Mouse (Mus musculus) heart, adult 11 months (tissue): ENCODE measurements around the gene Ccdc33.

Experiments
- DNase-seq: peaks from one replicate; pipeline ENCODE4 v3.0.0; 2022

The Ccdc33 gene

DNA sequence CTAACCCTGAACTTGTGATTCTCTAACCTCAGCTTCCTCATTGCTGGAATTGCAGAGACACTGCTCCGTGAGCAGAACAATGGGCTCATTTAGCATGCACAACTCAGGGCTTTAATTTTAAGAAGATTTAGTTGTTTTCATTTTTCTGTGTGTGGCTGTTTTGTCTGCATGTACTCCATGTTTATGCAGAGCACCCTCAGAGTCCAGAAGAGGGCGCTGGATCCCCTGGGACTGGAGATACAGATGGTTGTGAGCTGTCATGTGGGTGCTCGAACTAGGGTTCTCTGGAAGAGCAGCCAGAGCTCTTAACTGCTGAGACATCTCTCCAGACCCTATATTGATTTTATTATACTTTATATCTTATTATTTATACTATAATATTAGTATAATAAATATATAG, 109.0 kb downstream of the Ccdc33 start:
- no peak for DNase-seq

DNA sequence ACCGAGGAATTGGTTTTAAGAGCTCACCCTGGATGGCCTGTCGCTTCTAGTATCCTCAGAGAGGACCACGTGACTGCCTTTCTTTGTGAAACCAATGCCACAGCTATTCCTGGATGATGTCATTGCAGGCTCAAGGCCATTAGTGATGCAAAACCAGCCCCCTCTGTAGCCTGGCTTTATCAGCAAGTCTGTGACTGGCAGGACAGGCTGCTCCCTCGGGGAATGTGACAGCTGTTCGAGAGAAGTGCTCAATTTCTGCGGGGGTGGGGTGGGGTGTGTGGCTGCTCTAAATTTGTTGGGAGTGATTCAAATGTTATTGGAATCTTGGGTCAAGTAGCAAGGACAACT, 109.6 kb downstream of the Ccdc33 start:
- DNase-seq = peak; percentile 98

DNA sequence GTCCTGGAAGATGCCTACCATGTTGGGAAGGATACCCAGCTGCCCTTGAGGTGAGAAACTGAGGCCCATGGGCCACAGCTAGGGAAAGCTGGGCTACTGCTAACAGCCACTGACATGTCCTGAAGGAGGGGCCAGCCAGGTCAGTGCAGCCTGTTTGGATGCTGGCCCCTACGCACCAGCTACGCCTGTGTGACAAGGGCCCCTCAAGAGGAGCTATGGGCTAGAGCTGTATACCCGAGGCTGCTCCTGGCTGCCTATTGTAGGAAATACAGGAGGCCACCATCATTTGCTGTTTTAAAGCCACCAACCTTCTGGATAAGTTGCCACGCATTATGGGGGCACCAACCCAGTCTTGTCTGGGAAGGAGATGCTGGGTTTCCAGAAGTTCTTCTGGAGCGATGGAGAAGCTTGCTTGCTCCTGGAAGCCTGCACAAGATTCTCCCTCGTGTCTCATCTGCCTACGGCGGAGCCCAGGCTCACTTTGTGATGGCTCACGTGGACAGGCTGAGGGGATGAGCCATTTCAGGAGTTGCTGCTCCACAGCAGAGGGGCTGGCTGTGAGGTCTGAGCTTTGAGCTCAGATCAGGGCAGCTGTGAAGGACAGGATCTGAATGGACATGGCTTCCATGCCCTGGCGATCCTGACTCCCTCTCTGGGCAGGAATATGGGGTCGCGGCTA, 110.1 kb downstream of the Ccdc33 start:
- DNase-seq = no peak

DNA sequence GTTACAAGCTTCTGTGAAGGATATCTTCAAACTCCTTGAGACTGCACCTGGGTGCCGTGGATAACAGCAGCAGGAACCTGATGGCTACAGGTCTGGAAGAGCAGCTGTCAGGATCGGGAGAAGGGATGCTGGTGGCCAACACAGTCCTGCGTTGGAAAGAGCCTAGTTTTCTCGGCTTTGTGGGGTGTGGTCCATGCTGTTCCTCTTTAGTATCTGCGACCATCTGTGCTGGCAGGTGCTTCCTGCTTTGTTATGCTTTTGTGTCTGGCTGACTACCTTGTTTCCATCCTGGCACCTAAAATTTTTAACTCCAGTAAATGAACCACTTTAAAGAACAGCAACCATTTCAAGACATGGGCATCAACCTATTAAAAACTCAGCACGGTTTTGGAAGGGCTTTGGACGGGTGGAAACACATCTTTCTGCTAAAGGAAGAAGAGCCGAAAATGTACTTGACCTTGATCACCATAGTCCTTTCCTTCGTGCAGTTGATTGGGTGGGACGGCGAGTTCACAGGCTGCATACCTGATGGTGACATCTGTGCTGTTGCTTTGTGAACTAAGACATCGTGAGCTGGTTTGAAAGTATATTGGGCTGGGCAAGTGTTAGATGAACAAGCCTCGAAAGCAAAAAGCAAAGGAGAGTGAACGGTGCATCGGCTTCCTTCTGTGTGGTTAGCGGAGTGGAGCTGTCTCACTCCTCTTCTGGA, 112.7 kb downstream of the Ccdc33 start, which contains the start of gene Cyp11a1:
TSS of gene Cyp11a1 (plus strand) at position 659 of the 709 bp plus-strand sequence.
- no peak for DNase-seq

DNA sequence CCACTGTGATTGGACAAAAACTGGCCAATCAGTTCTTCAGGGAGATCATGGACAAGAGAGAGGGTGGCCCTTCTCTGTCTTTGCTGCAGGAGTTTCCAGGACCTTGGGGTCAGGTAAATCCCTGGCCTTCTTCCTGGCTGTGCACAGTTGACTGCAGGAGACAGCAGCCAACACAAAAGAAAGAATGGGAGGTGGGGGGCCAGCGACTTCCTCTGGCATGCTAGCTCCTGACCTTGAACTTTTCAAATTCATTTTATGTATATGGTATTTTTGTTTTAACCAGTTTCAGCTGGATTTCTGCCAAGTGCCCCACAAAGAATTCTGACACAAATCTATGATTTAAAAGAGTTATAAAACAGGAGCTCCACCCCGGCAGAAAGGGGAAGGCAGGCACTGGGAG, 115.4 kb downstream of the Ccdc33 start:
- no peak for DNase-seq

DNA sequence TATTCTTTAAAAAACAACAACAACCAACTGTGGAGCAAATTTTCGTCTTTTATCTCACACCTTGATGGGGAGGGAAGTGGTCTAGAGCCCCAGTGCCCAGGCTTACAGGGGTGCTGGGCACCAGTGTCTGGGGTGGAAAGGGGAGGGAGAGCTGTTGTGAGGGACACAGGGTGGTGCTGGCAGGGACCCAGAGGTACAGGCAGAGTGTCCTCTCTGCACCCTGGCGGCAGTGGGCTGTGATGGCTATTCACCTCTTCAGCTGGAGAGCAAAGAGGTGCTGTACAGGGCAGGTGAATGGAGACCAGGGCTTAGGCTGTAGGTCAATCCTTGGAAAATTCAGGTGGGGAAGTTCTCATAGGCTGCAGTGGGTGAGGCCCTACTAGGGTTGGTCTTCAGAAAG, 118.9 kb downstream of the Ccdc33 start:
- no peak for DNase-seq

DNA sequence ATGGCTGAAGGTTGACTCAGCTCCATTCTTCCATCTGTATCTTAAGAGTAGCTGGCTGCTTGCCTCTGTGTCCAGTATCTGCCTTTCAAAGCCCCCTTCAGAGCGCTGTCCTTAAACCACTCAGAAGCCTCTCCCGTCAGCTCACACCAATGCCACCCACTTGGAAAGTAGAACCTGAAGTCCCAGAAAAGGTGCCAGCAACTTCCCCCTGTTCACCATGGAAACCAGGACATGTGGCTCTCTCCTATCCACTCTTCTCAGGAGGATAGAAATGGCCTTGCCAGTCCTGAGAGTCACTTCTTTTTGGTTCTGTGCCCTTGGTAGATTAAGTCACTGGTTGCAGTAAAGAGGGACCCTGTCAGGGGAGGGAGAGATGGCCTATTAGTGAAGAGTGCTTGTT, 119.9 kb downstream of the Ccdc33 start:
- DNase-seq = no peak

DNA sequence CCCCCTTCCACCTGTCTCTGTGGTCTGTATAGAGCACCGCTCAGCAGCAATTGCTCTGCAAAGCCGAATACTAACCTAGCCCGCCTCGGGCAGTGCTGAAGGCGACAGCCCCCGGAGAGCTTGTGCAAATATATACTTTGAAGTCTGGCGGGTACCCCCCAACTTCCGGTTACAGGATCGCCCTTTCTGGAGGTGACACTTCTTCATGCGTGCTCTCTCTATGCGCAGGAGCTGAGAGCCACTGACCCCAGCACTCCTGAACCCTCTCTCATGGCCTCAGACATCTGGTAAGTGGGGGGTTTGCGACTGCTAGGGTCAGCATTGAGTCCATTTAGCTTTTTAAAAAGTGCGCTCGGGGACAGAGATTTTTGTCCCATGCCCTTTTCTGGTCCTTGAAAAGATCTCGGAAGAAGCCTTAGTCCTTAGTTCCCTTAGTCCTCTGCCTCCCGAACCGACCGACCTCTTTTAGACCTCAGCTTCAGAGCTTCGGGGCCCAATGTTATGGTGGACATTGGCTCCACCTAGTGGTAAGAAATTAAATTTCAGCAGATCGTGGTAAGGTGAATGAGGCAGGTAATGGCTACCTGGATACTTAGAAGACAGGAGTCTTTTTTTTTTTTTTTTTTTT, 120.5 kb downstream of the Ccdc33 start:
- DNase-seq = peak; percentile 88

DNA sequence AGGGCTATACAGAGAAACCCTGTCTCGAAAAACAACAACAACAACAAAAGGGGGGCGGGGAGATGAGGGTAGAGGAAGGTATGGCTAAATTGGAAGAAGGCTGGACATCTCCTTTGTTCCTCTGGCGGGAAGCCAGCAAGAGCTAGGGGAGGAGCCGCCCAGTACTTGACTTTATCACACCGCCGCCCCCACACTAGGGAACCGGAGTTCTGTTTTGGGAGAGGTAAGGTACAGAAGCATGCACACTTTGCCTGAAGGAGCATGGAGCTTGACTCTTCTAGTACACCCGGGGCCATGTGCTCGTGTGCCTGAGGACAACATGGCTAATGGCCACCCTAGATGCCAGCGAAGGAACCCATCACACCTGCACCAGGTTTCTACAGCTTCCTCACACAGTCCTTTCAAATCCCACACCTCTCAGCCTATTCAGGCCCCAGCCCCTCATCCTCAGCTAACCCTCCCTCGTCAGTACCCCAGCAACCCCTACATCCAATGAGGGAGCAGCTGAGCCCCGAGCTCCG, 121.1 kb downstream of the Ccdc33 start:
- peak; percentile 89 for DNase-seq

DNA sequence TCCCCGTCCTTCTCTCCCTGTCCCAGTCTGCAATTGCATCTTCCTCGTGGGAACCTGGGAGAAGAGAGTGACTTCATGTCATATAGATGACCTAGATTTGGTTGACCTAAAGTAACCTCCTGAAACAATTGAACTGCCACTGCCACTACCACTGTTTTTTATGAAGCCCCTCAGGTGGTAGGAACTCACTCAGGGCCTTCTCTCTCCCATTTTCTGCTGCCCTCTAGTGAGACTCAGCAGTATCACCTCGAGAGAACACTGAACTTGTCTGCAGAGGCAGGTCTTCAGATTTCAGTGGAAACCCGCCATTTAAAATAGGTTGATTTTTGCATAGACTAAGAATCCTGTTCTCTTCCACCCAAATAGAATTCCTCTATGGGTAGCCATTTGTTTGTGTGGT, 123.3 kb downstream of the Ccdc33 start:
- DNase-seq = no peak

DNA sequence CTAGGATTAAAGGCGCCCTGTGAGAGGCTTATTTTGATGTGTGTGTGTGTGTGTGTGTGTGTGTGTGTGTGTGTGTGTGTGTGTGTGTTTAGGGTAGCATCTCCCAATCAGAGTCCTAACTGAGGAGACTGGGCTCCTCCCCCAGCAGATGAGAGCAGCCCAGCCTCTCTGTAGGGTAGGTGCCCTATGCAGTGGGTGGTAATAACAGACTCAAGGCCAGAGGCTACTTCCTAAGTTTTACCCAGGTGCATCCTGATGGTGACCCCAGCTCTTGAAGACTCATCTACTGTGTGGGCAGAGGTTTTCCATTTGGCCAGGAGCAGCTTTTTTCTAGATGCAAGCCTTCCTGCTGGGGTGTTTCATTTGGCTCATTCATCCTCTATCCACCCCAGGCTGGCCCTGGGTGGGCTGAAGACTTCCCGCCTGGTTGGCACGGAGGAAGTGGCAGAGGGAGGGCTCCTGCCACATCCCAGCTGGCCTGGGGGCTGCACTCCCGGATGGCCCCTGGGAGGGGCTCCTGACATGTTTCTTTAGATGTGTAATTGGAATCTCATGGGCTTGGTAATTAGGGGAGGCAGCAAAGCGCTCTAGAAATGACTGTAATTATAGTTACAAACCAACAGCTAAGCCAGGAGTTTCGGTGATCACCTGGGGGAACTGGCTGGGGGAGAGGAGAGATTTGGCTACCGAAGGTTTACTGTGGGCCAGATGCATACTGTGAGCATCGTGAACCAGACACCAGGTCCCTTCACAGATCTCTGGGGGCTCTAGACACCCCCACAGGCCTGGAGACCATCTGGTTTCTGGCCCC, 125.6 kb downstream of the Ccdc33 start:
- no peak for DNase-seq

DNA sequence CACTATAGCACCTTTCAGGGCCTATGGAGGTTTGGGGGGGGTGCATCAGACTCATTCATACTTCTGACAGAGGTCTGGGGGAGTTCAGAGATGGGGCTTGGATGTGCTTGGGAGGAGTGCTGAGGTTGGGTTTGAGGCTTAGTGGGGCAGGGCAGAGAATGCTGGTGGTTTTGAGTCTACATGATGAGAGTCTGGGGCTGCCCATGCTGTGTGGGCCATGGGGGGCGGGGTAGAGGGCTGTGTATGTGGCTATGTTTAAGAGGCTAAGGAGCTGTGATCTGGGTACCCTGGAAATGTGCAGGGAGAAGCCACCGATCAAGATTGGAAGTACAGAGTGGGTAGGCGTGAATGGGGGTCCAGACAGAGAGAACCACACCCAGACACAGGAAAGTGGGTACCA, 126.6 kb downstream of the Ccdc33 start:
- DNase-seq = no peak

DNA sequence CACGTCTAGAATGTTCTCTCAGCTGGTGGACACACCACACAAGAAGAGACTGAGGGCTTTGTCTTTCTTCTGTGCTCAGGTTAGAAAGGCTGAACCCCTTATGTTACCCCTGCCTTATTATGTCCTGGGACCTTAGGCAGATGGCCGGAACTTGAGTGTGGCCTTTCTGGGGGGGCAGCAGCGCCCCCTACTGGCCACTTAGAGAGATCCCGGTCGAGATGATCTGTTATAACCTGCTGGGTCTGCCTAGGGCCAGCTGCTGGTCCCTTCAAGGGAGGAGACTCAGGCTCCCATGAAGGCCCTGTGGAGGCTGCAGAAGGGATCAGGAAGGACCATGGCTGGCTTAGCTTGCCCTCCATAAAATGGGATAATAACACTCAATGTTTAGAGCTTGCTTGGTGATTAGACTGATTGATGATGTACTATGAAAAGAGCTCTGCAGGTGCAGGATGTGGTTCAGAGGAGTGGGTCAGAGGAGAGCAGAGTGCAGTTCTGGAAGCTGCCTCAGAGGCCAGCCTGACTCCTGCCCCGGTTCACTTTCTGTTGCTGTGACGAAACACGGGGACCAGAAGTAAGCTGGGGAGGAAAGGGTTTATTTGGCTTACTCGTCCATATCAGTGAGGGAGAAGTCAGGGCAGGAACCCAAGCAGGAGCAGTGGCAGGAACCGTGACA, 128.0 kb downstream of the Ccdc33 start:
- peak; percentile 95 for DNase-seq

DNA sequence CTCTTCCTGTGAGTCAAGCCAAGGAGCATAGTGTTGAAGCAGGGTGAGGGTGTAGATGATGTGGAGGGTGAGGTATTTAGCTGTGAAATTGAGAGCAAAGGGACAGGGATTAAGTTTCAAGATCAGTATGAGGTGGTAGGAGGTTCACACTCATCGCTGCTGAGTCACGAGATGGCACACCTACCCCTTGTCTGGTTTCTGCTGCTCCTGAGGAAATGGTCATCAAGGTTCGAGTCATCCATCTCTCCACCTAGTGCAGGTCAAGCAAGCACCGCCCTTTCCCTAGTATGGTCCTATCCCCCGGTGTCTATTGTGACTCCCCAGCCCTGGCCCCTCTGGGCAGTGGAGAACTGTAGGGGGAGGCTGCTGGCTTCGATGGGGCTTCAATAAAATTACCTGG, 129.3 kb downstream of the Ccdc33 start:
- DNase-seq = no peak

DNA sequence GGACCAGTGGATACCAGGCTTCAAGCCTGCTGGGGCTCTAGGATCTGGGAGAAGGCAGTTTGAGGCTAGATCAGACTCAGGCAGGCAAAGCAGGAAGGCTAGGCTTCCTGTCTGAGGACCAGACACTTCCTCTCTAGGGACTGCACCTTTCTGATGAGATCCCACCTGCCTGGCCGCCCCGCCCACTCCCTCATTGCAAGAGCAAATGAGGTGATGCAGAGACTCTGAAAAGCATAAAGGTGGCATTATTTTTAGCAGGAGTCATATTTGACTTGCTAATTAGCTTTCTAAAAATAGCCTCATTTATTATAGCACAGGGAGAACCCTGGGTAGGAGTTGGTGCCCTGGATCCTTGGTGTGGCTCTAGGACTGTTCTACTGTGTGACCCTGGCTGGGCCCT, 130.5 kb downstream of the Ccdc33 start:
- DNase-seq = no peak

DNA sequence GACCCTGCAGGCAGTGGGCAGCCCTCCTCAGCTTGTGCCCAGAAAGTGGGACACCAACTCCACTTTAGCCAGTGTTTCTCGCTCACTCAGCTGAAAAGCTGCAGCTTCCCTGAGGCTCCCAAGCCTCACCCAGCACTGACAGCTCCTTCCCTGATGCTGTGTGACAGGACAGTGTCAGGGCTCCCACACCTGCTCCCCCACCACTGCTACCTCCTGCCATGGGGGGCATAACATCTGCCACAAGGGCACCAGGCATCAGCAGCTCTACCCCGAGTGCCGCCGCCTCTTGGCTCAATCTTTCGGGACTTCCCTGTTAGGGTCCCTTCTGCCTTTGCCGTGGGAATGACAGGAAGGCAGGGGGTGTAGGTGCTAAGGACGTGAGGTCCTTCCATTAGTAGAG, 132.3 kb downstream of the Ccdc33 start:
- no peak for DNase-seq

DNA sequence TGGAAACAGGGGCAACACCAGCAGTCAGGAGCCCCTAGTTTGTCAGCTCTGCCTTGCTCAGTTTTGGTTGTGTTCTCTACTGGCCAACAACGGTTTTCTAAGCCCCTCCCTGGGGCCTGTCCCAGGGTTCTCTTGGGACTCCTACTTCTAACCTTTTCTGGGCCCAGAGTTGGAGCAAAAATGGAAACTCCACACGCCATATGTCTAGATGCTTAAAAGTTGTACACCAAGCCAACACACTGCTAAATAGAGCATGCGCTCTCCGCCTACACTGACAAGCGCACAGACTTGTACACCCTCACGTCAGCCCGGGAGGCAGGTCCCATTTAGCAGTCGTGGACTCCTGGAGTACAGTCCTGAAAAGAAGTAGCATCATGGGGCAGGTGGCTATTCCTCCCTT, 133.3 kb downstream of the Ccdc33 start:
- no peak for DNase-seq

DNA sequence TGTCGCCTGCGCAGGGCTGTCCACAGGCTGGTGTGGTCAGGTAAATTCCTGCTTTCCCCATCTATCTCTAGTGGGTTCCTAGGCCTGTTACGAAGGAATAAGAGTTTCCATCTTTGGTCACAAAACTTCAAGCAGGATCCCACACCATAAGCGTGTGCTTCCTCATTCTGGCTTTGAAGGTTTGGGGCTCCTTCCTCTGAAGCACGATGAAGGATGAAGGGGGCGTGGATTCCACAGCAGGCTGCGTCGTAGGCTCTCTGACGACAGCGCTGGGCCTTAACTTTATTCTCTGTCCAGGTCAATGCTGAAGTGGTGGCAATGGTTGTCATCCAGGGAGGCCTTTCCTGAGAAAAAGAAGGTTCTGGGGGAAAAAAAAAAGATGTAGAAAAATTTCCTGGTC, 138.1 kb downstream of the Ccdc33 start:
- no peak for DNase-seq

DNA sequence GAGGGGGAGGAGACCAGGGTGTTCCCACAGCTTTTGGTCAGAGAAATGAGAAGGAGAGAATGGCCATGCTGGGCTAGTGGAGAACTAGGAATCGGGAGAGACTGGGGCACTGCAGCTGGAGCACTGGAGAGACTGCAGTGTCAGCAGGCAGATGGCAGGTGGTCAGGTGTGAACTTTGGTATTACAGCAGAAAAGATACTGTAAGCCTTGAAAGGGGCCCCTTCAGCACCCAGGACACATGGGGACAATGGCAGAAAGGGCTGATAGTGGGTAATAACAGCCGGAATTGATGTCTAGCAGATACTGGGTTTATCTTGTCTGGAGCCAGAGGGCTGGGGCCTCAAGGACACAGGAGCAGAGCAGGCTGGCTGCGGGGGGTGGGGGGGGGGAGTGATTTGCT, 139.8 kb downstream of the Ccdc33 start:
- DNase-seq = no peak
